Mouse (Mus musculus): ENCODE measurements around the gene Prss22. TPM values are rescaled to one million over a fixed set of nuclear protein-coding genes. Genes with fewer than 3 reads are reported as not detected.

Prss22 gene
- not detected in 2 replicates for polyA plus RNA-seq (2014; fragmentation: Nextera tagmentation; extraction: Ambion mirVana)

GRCm38 (mm10) chr17:23997901-23998300, at the start of gene Prss22:
Gene Prss22 (minus strand): TSS chr17:23998100.
- ATAC-seq (ENCODE audit: low FRiP score) (no peak), DNase-seq (ENCODE audit: low spot score) (no peak)
- WGBS: 65% methylated on average over 2 of the region's 2 CpGs
- Histone ChIP-seq H3K9ac (no peak within 1 kb of the TSS), H3K4me3 (replicated peaks; ENCODE audit: low read length) (no peak within 1 kb of the TSS), H3K4me2 (replicated peaks) (no peak within 1 kb of the TSS), H3K4me1 (replicated peaks; ENCODE audit: control insufficient read depth, insufficient read depth, low read length) (peaks cover 4% of the 10 kb centered on the region; the same call in 1 of the 2 replicates), H3K27me3 (ENCODE audit: control insufficient read depth, insufficient read depth, low read length) (no peaks in the 10 kb centered on the region), H3K9me3 (ENCODE audit: control insufficient read depth, low read length) (no peaks in the 10 kb centered on the region), H3K36me3 (replicated peaks; ENCODE audit: control insufficient read depth, insufficient read depth) (no peaks in the 10 kb centered on the region), H3K27ac (no peak within 1 kb of the TSS)

GRCm38 (mm10) chr17:24046026-24046425, 48.1 kb upstream of the Prss22 start:
- Histone ChIP-seq H3K27ac (no peak overlapping the region), H3K36me3 (replicated peaks; ENCODE audit: control insufficient read depth, insufficient read depth) (peaks cover 36% of the 10 kb centered on the region), H3K27me3 (ENCODE audit: control insufficient read depth, insufficient read depth, low read length) (no peaks in the 10 kb centered on the region), H3K9ac (no peak overlapping the region), H3K4me3 (replicated peaks; ENCODE audit: low read length) (no peak overlapping the region), H3K4me1 (replicated peaks; ENCODE audit: control insufficient read depth, insufficient read depth, low read length) (no peaks in the 10 kb centered on the region), H3K9me3 (ENCODE audit: control insufficient read depth, low read length) (no peaks in the 10 kb centered on the region), H3K4me2 (replicated peaks) (no peak overlapping the region)
- no peak for ATAC-seq (ENCODE audit: low FRiP score)
- 50% methylated on average over 5 of the region's 5 CpGs for WGBS
- DNase-seq (ENCODE audit: low spot score): no peak

- Histone ChIP-seq H3K4me1 (replicated peaks; ENCODE audit: control insufficient read depth, insufficient read depth, low read length) (no peaks in the 10 kb centered on the region), H3K4me2 (replicated peaks) (no peak overlapping the region), H3K27ac (no peak overlapping the region), H3K27me3 (ENCODE audit: control insufficient read depth, insufficient read depth, low read length) (no peaks in the 10 kb centered on the region), H3K36me3 (replicated peaks; ENCODE audit: control insufficient read depth, insufficient read depth) (peaks cover 32% of the 10 kb centered on the region), H3K9me3 (ENCODE audit: control insufficient read depth, low read length) (no peaks in the 10 kb centered on the region), H3K9ac (no peak overlapping the region), H3K4me3 (replicated peaks; ENCODE audit: low read length) (no peak overlapping the region)
- DNase-seq (ENCODE audit: low spot score) (no peak), ATAC-seq (ENCODE audit: low FRiP score) (no peak)
- 82% methylated on average over 10 of the region's 10 CpGs for WGBS
These were observed 47.7 kb upstream of the Prss22 start for GRCm38 (mm10) chr17:24045608-24046007.

- Histone ChIP-seq H3K27ac (no peak overlapping the region), H3K27me3 (ENCODE audit: control insufficient read depth, insufficient read depth, low read length) (no peaks in the 10 kb centered on the region), H3K9ac (no peak overlapping the region), H3K36me3 (replicated peaks; ENCODE audit: control insufficient read depth, insufficient read depth) (peaks cover 26% of the 10 kb centered on the region), H3K9me3 (ENCODE audit: control insufficient read depth, low read length) (no peaks in the 10 kb centered on the region), H3K4me1 (replicated peaks; ENCODE audit: control insufficient read depth, insufficient read depth, low read length) (no peaks in the 10 kb centered on the region), H3K4me2 (replicated peaks) (no peak overlapping the region), H3K4me3 (replicated peaks; ENCODE audit: low read length) (no peak overlapping the region)
- DNase-seq (ENCODE audit: low spot score) (no peak), ATAC-seq (ENCODE audit: low FRiP score) (no peak)
- 68% methylated on average over 5 of the region's 5 CpGs for WGBS
These were observed 46.6 kb upstream of the Prss22 start for GRCm38 (mm10) chr17:24044482-24044881.

GRCm38 (mm10) chr17:24037844-24038243, 39.9 kb upstream of the Prss22 start, which contains the start of gene Prss27:
Gene Prss27 (plus strand): TSS chr17:24038144.
- ATAC-seq (ENCODE audit: low FRiP score): no peak
- Histone ChIP-seq H3K27me3 (ENCODE audit: control insufficient read depth, insufficient read depth, low read length) (no peaks in the 10 kb centered on the region), H3K9me3 (ENCODE audit: control insufficient read depth, low read length) (no peaks in the 10 kb centered on the region), H3K27ac (no peak within 1 kb of the TSS), H3K4me3 (replicated peaks; ENCODE audit: low read length) (no peak within 1 kb of the TSS), H3K4me2 (replicated peaks) (no peak within 1 kb of the TSS), H3K9ac (no peak within 1 kb of the TSS), H3K4me1 (replicated peaks; ENCODE audit: control insufficient read depth, insufficient read depth, low read length) (no peaks in the 10 kb centered on the region), H3K36me3 (replicated peaks; ENCODE audit: control insufficient read depth, insufficient read depth) (no peaks in the 10 kb centered on the region)
- 72% methylated on average over 4 of the region's 4 CpGs for WGBS
- DNase-seq (ENCODE audit: low spot score): no peak

GRCm38 (mm10) chr17:24037360-24037759, 39.5 kb upstream of the Prss22 start:
- Histone ChIP-seq H3K36me3 (replicated peaks; ENCODE audit: control insufficient read depth, insufficient read depth) (no peaks in the 10 kb centered on the region), H3K9me3 (ENCODE audit: control insufficient read depth, low read length) (no peaks in the 10 kb centered on the region), H3K27me3 (ENCODE audit: control insufficient read depth, insufficient read depth, low read length) (no peaks in the 10 kb centered on the region), H3K9ac (no peak overlapping the region), H3K4me2 (replicated peaks) (no peak overlapping the region), H3K4me1 (replicated peaks; ENCODE audit: control insufficient read depth, insufficient read depth, low read length) (no peaks in the 10 kb centered on the region), H3K4me3 (replicated peaks; ENCODE audit: low read length) (no peak overlapping the region), H3K27ac (no peak overlapping the region)
- WGBS: 82% methylated on average over 13 of the region's 13 CpGs
- DNase-seq (ENCODE audit: low spot score) (no peak), ATAC-seq (ENCODE audit: low FRiP score) (no peak)

GRCm38 (mm10) chr17:24036954-24037353, 39.1 kb upstream of the Prss22 start:
- Histone ChIP-seq H3K4me1 (replicated peaks; ENCODE audit: control insufficient read depth, insufficient read depth, low read length) (no peaks in the 10 kb centered on the region), H3K27ac (no peak overlapping the region), H3K4me2 (replicated peaks) (no peak overlapping the region), H3K27me3 (ENCODE audit: control insufficient read depth, insufficient read depth, low read length) (no peaks in the 10 kb centered on the region), H3K9me3 (ENCODE audit: control insufficient read depth, low read length) (no peaks in the 10 kb centered on the region), H3K36me3 (replicated peaks; ENCODE audit: control insufficient read depth, insufficient read depth) (no peaks in the 10 kb centered on the region), H3K4me3 (replicated peaks; ENCODE audit: low read length) (no peak overlapping the region), H3K9ac (no peak overlapping the region)
- 77% methylated on average over 6 of the region's 6 CpGs for WGBS
- no peak for DNase-seq (ENCODE audit: low spot score)
- ATAC-seq (ENCODE audit: low FRiP score): no peak

GRCm38 (mm10) chr17:24035087-24035486, 37.2 kb upstream of the Prss22 start:
- Histone ChIP-seq H3K27me3 (ENCODE audit: control insufficient read depth, insufficient read depth, low read length) (no peaks in the 10 kb centered on the region), H3K4me3 (replicated peaks; ENCODE audit: low read length) (no peak overlapping the region), H3K4me1 (replicated peaks; ENCODE audit: control insufficient read depth, insufficient read depth, low read length) (no peaks in the 10 kb centered on the region), H3K36me3 (replicated peaks; ENCODE audit: control insufficient read depth, insufficient read depth) (no peaks in the 10 kb centered on the region), H3K9ac (no peak overlapping the region), H3K27ac (no peak overlapping the region), H3K9me3 (ENCODE audit: control insufficient read depth, low read length) (no peaks in the 10 kb centered on the region), H3K4me2 (replicated peaks) (no peak overlapping the region)
- DNase-seq (ENCODE audit: low spot score) (no peak), ATAC-seq (ENCODE audit: low FRiP score) (no peak)
- WGBS: 88% methylated on average over 7 of the region's 7 CpGs

- H3K4me1 ChIP-seq (replicated peaks; ENCODE audit: control insufficient read depth, insufficient read depth, low read length): no peaks in the 10 kb centered on the region
- H3K9me3 ChIP-seq (ENCODE audit: control insufficient read depth, low read length): no peaks in the 10 kb centered on the region
- DNase-seq (ENCODE audit: low spot score) (no peak), ATAC-seq (ENCODE audit: low FRiP score) (no peak)
- H3K27ac ChIP-seq: no peak overlapping the region
- no peak overlapping the region for H3K4me3 ChIP-seq (replicated peaks; ENCODE audit: low read length)
- no peaks in the 10 kb centered on the region for H3K36me3 ChIP-seq (replicated peaks; ENCODE audit: control insufficient read depth, insufficient read depth)
- no peaks in the 10 kb centered on the region for H3K27me3 ChIP-seq (ENCODE audit: control insufficient read depth, insufficient read depth, low read length)
- WGBS: 83% methylated on average over 8 of the region's 22 CpGs
- no peak overlapping the region for H3K9ac ChIP-seq
- no peak overlapping the region for H3K4me2 ChIP-seq (replicated peaks)
These were observed 32.7 kb upstream of the Prss22 start for GRCm38 (mm10) chr17:24030551-24030950.

GRCm38 (mm10) chr17:24029477-24029876, 31.6 kb upstream of the Prss22 start:
- Histone ChIP-seq H3K27me3 (ENCODE audit: control insufficient read depth, insufficient read depth, low read length) (no peaks in the 10 kb centered on the region), H3K4me3 (replicated peaks; ENCODE audit: low read length) (no peak overlapping the region), H3K9ac (no peak overlapping the region), H3K27ac (no peak overlapping the region), H3K4me1 (replicated peaks; ENCODE audit: control insufficient read depth, insufficient read depth, low read length) (no peaks in the 10 kb centered on the region), H3K4me2 (replicated peaks) (no peak overlapping the region), H3K9me3 (ENCODE audit: control insufficient read depth, low read length) (no peaks in the 10 kb centered on the region), H3K36me3 (replicated peaks; ENCODE audit: control insufficient read depth, insufficient read depth) (no peaks in the 10 kb centered on the region)
- ATAC-seq (ENCODE audit: low FRiP score) (no peak), DNase-seq (ENCODE audit: low spot score) (no peak)
- 88% methylated on average over 7 of the region's 7 CpGs for WGBS

All from hindbrain, embryonic 14.5 days (tissue).